Mouse (Mus musculus) lung, postnatal 0 days (tissue): ENCODE measurements at regions not wholly inside any gene's neighbourhood (a gene's known extent, or its start where the extent isn't known, plus 50 kb on each side); places are given as distances from the start of the nearest gene placed in this dataset.

ENCODE experiments used
- ATAC-seq: fragments of 200-750 bp; cut with Nextera tagmentation; 2 replicates; pipeline ENCODE4 v1.8.0; 2017; ENCODE audit warnings: moderate library complexity
- DNase-seq: peaks from one replicate; pipeline ENCODE4 v3.0.0-alpha.2; 2016; ENCODE audit warnings: low spot score
- H3K27ac ChIP-seq: fragments of 300-500 bp; sonication (generic); 2 replicates; pipeline ENCODE4 v1.5.1; 2014; ENCODE audit warnings: antibody characterized with exemption, mild to moderate bottlenecking, low read length, mixed read lengths
- H3K27me3 ChIP-seq: fragments of 300-500 bp; sonication (generic); replicated peaks from 2 replicates; pipeline ENCODE4 v1.6.1; 2014; ENCODE audit warnings: low read length, mixed read lengths; ENCODE audit not compliant: insufficient read depth
- H3K36me3 ChIP-seq: fragments of 300-500 bp; sonication (generic); 2 replicates; pipeline ENCODE4 v1.6.1; 2014; ENCODE audit warnings: low read length, mixed read lengths; ENCODE audit not compliant: insufficient read depth
- H3K4me1 ChIP-seq: fragments of 300-500 bp; sonication (generic); 2 replicates; pipeline ENCODE4 v1.6.1; 2014; ENCODE audit warnings: antibody characterized with exemption, low read depth, low read length, mixed read lengths; ENCODE audit not compliant: insufficient read depth
- H3K4me2 ChIP-seq: fragments of 300-500 bp; sonication (generic); replicated peaks from 2 replicates; pipeline ENCODE4 v1.6.1; 2014; ENCODE audit warnings: low read depth, mild to moderate bottlenecking, low read length, moderate library complexity, mixed read lengths
- H3K4me3 ChIP-seq: fragments of 300-500 bp; sonication (generic); 2 replicates; pipeline ENCODE4 v1.5.1; 2014; ENCODE audit warnings: low read depth, low read length
- H3K9ac ChIP-seq: fragments of 300-500 bp; sonication (generic); replicated peaks from 2 replicates; pipeline ENCODE4 v1.6.1; 2014; ENCODE audit warnings: low read depth, mild to moderate bottlenecking
- H3K9me3 ChIP-seq: fragments of 300-500 bp; sonication (generic); 2 replicates; pipeline ENCODE4 v1.6.1; 2016; ENCODE audit warnings: low read length, mixed read lengths
- CTCF ChIP-seq: IDR thresholded peaks from 2 replicates; pipeline ENCODE4 v1.5.1; 2016; ENCODE audit warnings: antibody characterized with exemption, mild to moderate bottlenecking
- EP300 ChIP-seq: IDR thresholded peaks from 2 replicates; pipeline ENCODE4 v1.6.1; 2016; ENCODE audit warnings: antibody characterized with exemption, mild to moderate bottlenecking, control low read depth
- WGBS: fragments of 180-500 bp; shearing (Covaris S2); extraction: QIAGEN DNeasy Blood & Tissue Kit; methylation state at CpG from one replicate; pipeline ENCODE4 v1.1.7; 2014; 5-methylcytosine and 5-hydroxymethylcytosine counted together

GRCm38 (mm10) chr14:17172330-17173110, 353.6 kb upstream of the Rarb start:
- H3K9ac ChIP-seq: no peak overlapping the region
- peaks cover 7% of the 10 kb centered on the region; the same call in 1 of the 2 replicates for H3K4me1 ChIP-seq
- no peaks in the 10 kb centered on the region for H3K36me3 ChIP-seq
- H3K9me3 ChIP-seq: no peaks in the 10 kb centered on the region
- TF ChIP-seq EP300 (no peak), CTCF (peak; percentile 45)
- DNase-seq (peak; percentile 70), ATAC-seq (peak; percentile 96)
- peak overlapping the region; percentile 43 for H3K4me3 ChIP-seq
- no peak overlapping the region for H3K27ac ChIP-seq
- peak overlapping the region; percentile 77 for H3K4me2 ChIP-seq
- 0 out of 2 replicates have a peak, but pooled peaks cover 4% of the 10 kb centered on the region for H3K27me3 ChIP-seq
- 1% methylated on average over 26 of the region's 35 CpGs for WGBS

GRCm38 (mm10) chr14:17171896-17172295, 352.9 kb upstream of the Rarb start:
- TF ChIP-seq CTCF (no peak), EP300 (no peak)
- Histone ChIP-seq H3K9me3 (no peaks in the 10 kb centered on the region), H3K27me3 (0 out of 2 replicates have a peak, but pooled peaks cover 4% of the 10 kb centered on the region), H3K9ac (no peak overlapping the region), H3K27ac (no peak overlapping the region), H3K4me1 (peaks cover 7% of the 10 kb centered on the region; the same call in 1 of the 2 replicates), H3K4me2 (peak overlapping the region; percentile 77), H3K36me3 (no peaks in the 10 kb centered on the region), H3K4me3 (peak overlapping the region; percentile 43; the same call in 1 of the 2 replicates)
- WGBS: 38% methylated on average over 5 of the region's 5 CpGs
- DNase-seq: peak; percentile 4
- 0 out of 2 replicates have a peak, but pooled peaks have one; percentile 4 for ATAC-seq

- Histone ChIP-seq H3K4me2 (no peak overlapping the region), H3K4me1 (no peaks in the 10 kb centered on the region), H3K36me3 (no peaks in the 10 kb centered on the region), H3K9me3 (no peaks in the 10 kb centered on the region), H3K4me3 (no peak overlapping the region), H3K27ac (no peak overlapping the region), H3K27me3 (no peaks in the 10 kb centered on the region), H3K9ac (no peak overlapping the region)
- TF ChIP-seq CTCF: no peak
- TF ChIP-seq EP300: no peak
- no peak for DNase-seq
- 67% methylated on average over 4 of the region's 4 CpGs for WGBS
- no peak for ATAC-seq
Observed at GRCm38 (mm10) chr14:17158324-17158723, 339.4 kb upstream of the Rarb start.

GRCm38 (mm10) chr14:17156402-17156954, 337.5 kb upstream of the Rarb start:
- DNase-seq (no peak), ATAC-seq (no peak)
- Histone ChIP-seq H3K4me1 (no peaks in the 10 kb centered on the region), H3K36me3 (no peaks in the 10 kb centered on the region), H3K9me3 (no peaks in the 10 kb centered on the region), H3K27ac (no peak overlapping the region), H3K4me2 (no peak overlapping the region), H3K27me3 (no peaks in the 10 kb centered on the region), H3K9ac (no peak overlapping the region), H3K4me3 (no peak overlapping the region)
- TF ChIP-seq CTCF (no peak), EP300 (no peak)
- 55% methylated on average over 2 of the region's 2 CpGs for WGBS

- Histone ChIP-seq H3K27ac (no peak overlapping the region), H3K9ac (no peak overlapping the region), H3K4me2 (no peak overlapping the region), H3K27me3 (no peaks in the 10 kb centered on the region), H3K4me3 (no peak overlapping the region), H3K4me1 (no peaks in the 10 kb centered on the region), H3K36me3 (no peaks in the 10 kb centered on the region), H3K9me3 (no peaks in the 10 kb centered on the region)
- 85% methylated on average over 1 of the region's 1 CpGs for WGBS
- ATAC-seq (no peak), DNase-seq (peak; percentile 56)
- TF ChIP-seq CTCF: no peak
- TF ChIP-seq EP300: peak; percentile 37; the same call in 1 of the 2 replicates
Observed at GRCm38 (mm10) chr14:17120679-17121078, 301.7 kb upstream of the Rarb start.

- Histone ChIP-seq H3K27ac (no peak overlapping the region), H3K36me3 (no peaks in the 10 kb centered on the region), H3K9me3 (no peaks in the 10 kb centered on the region), H3K4me2 (no peak overlapping the region), H3K9ac (no peak overlapping the region), H3K27me3 (no peaks in the 10 kb centered on the region), H3K4me3 (no peak overlapping the region), H3K4me1 (no peaks in the 10 kb centered on the region)
- 64% methylated on average over 1 of the region's 1 CpGs for WGBS
- DNase-seq: no peak
- ATAC-seq: no peak
- TF ChIP-seq EP300 (no peak), CTCF (no peak)
Observed at GRCm38 (mm10) chr14:17106668-17107067, 287.7 kb upstream of the Rarb start.
